Comparison of ENCODE assay signal across 7 mouse cellular contexts in the genomic region with DNA sequence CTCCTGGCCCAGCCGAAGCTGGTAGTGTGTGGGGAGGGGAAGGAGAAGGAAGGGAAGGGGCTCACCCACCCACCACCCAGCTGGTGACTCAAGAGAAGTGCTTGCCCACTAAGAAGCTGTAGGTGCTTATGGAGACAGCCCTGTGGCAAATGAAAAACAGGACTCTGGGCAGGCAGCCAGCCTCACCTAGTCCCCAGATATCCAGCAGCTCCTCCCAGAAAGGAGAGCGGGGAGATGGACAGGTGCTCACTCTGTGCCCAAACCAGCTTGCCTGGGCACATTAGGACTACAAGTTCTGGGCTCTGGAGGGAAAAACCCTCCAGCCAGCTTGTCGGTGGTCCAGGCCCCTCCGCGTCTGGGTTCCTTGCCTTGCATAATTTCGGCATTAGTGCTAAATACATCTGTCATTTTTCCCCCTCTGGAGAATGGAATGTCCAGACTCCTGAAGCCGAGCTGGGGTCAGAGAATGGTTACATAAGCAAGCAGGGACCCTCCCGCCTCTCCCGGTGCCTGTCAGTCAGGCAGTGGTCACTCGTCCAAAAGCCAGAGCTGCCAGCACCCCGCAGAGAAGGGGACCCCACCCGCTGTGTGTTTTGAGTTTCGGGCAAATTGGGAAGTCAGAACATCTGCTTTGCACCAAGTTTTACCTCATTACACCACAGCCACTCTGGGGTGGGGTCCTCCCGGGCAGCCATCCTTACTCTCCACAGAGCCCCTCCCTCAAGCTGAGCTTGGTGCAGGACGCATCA. TPM values are rescaled to one million over a fixed set of nuclear protein-coding genes. Genes with fewer than 3 reads are reported as not detected.
DNase-seq lines count a peak whose midpoint lies in the region; ATAC-seq lines count a peak whose summit lies in the region.

No protein-coding gene starts in this region.

- no peak overlapping the region for H3K9ac ChIP-seq in embryonic facial prominence, embryonic 15.5 days
- no peak overlapping the region for H3K9ac ChIP-seq in stomach, embryonic 15.5 days

- no peaks in the 10 kb centered on the region for H3K27me3 ChIP-seq in embryonic facial prominence, embryonic 15.5 days
- H3K27me3 ChIP-seq in stomach, embryonic 15.5 days (replicated peaks), result no peaks in the 10 kb centered on the region

- H3K9me3 ChIP-seq in embryonic facial prominence, embryonic 15.5 days (replicated peaks), result no peaks in the 10 kb centered on the region
- no peaks in the 10 kb centered on the region for H3K9me3 ChIP-seq in stomach, embryonic 15.5 days

- H3K4me1 ChIP-seq in embryonic facial prominence, embryonic 15.5 days, result peaks cover 41% of the 10 kb centered on the region
- H3K4me1 ChIP-seq in stomach, embryonic 15.5 days, result peaks cover 20% of the 10 kb centered on the region

- peak overlapping the region; percentile 17 for H3K4me2 ChIP-seq in embryonic facial prominence, embryonic 15.5 days (replicated peaks)
- H3K4me2 ChIP-seq in stomach, embryonic 15.5 days, result peak overlapping the region; percentile 34; the same call in 1 of the 2 replicates

- WGBS in embryonic facial prominence, embryonic 15.5 days, result 11% methylated on average over 15 of the region's 15 CpGs
- 15% methylated on average over 15 of the region's 15 CpGs for WGBS in stomach, embryonic 15.5 days

- no peak overlapping the region for H3K4me3 ChIP-seq in embryonic facial prominence, embryonic 15.5 days (replicated peaks)
- no peak overlapping the region for H3K4me3 ChIP-seq in stomach, embryonic 15.5 days (replicated peaks)

- peak; percentile 52 for DNase-seq in urinary bladder, postnatal 14 days (ENCODE audit: low spot score)
- DNase-seq in urinary bladder, postnatal 10 days (ENCODE audit: low spot score), result no peak
- peak; percentile 68 for DNase-seq in kidney, postnatal 10 days
- DNase-seq in layer of hippocampus, adult 9-11 months, result no peak

- H3K27ac ChIP-seq in embryonic facial prominence, embryonic 15.5 days (replicated peaks), result peak overlapping the region; percentile 65
- no peak overlapping the region for H3K27ac ChIP-seq in stomach, embryonic 15.5 days

- peaks cover 18% of the 10 kb centered on the region for H3K36me3 ChIP-seq in embryonic facial prominence, embryonic 15.5 days
- H3K36me3 ChIP-seq in stomach, embryonic 15.5 days, result peaks cover 9% of the 10 kb centered on the region

- ATAC-seq in embryonic facial prominence, embryonic 15.5 days (ENCODE audit: insufficient number of reproducible peaks, low FRiP score, low TSS enrichment, low read depth), result peak; percentile 25; the same call in 1 of the 2 replicates
- no peak for ATAC-seq in stomach, embryonic 15.5 days (ENCODE audit: insufficient read depth, low FRiP score, low read depth)
- ATAC-seq in activated CD4-positive, CD25-positive, alpha-beta regulatory T cell, adult 4 months, result no peak

RNA-seq across cellular contexts. Expression of gene Pi16, which starts 12.2 kb away (rescaled TPM):
- 2.7 and 2.8 TPM in 2 replicates for polyA plus RNA-seq in embryonic facial prominence, embryonic 15.5 days (2015; fragmentation: Nextera tagmentation; extraction: Ambion mirVana)
- 1.6 and 1.9 TPM in 2 replicates for polyA plus RNA-seq in stomach, embryonic 15.5 days (2015; fragmentation: Nextera tagmentation; extraction: Ambion mirVana)
- polyA plus RNA-seq in activated CD4-positive, CD25-positive, alpha-beta regulatory T cell, adult 4 months (2017; shearing (Covaris generic)), result under 1 TPM; 0.38 to 0.49 TPM

RNA-seq across cellular contexts. Expression of gene BC004004, which starts 36.6 kb away (rescaled TPM):
- polyA plus RNA-seq in embryonic facial prominence, embryonic 15.5 days (2015; fragmentation: Nextera tagmentation; extraction: Ambion mirVana), result 82.1 and 85.8 TPM in 2 replicates
- polyA plus RNA-seq in stomach, embryonic 15.5 days (2015; fragmentation: Nextera tagmentation; extraction: Ambion mirVana), result 81.6 and 87.1 TPM in 2 replicates
- polyA plus RNA-seq in activated CD4-positive, CD25-positive, alpha-beta regulatory T cell, adult 4 months (2017; shearing (Covaris generic)), result 100 to 1,000 TPM; 125 to 132 TPM

RNA-seq across cellular contexts. Expression of gene Ppil1, which starts 41.2 kb away (rescaled TPM):
- polyA plus RNA-seq in embryonic facial prominence, embryonic 15.5 days (2015; fragmentation: Nextera tagmentation; extraction: Ambion mirVana), result 129 and 132 TPM in 2 replicates
- polyA plus RNA-seq in stomach, embryonic 15.5 days (2015; fragmentation: Nextera tagmentation; extraction: Ambion mirVana), result 148 and 150 TPM in 2 replicates
- polyA plus RNA-seq in activated CD4-positive, CD25-positive, alpha-beta regulatory T cell, adult 4 months (2017; shearing (Covaris generic)), result 10 to 100 TPM; 53.8 to 82.0 TPM

RNA-seq across cellular contexts. Expression of gene Mtch1, which starts 42.5 kb away (rescaled TPM):
- 337 and 355 TPM in 2 replicates for polyA plus RNA-seq in embryonic facial prominence, embryonic 15.5 days (2015; fragmentation: Nextera tagmentation; extraction: Ambion mirVana)
- 250 and 272 TPM in 2 replicates for polyA plus RNA-seq in stomach, embryonic 15.5 days (2015; fragmentation: Nextera tagmentation; extraction: Ambion mirVana)
- polyA plus RNA-seq in activated CD4-positive, CD25-positive, alpha-beta regulatory T cell, adult 4 months (2017; shearing (Covaris generic)), result 10 to 100 TPM; 14.6 to 18.4 TPM

RNA-seq across cellular contexts. Expression of gene Fgd2, which starts 55.5 kb away (rescaled TPM):
- polyA plus RNA-seq in embryonic facial prominence, embryonic 15.5 days (2015; fragmentation: Nextera tagmentation; extraction: Ambion mirVana), result 14.5 and 15.3 TPM in 2 replicates
- polyA plus RNA-seq in stomach, embryonic 15.5 days (2015; fragmentation: Nextera tagmentation; extraction: Ambion mirVana), result 11.3 and 12.5 TPM in 2 replicates
- 1 to 10 TPM in 1 of 2 experiments, under 1 TPM in 1; 0.79 to 2.5 TPM for polyA plus RNA-seq in activated CD4-positive, CD25-positive, alpha-beta regulatory T cell, adult 4 months (2017; shearing (Covaris generic))

Comparison
In these comparisons a context has a peak if more than half of its experiments do, and no peak if none do; other contexts are left out.
1. DNase-seq: peak in urinary bladder, postnatal 14 days (single experiment) and kidney, postnatal 10 days (single experiment); none in urinary bladder, postnatal 10 days (single experiment) and layer of hippocampus, adult 9-11 months (single experiment).